Mouse (Mus musculus) MEL-GATA-1-ER (cell line): Measurements from ENCODE around the gene Izumo1r.

Experiments used
- DNase-seq: peaks from one replicate; pipeline ENCODE4 v3.0.0-alpha.2; 2012; ENCODE audit warnings: low read depth; ENCODE audit errors: extremely low read depth

Izumo1r gene

DNA sequence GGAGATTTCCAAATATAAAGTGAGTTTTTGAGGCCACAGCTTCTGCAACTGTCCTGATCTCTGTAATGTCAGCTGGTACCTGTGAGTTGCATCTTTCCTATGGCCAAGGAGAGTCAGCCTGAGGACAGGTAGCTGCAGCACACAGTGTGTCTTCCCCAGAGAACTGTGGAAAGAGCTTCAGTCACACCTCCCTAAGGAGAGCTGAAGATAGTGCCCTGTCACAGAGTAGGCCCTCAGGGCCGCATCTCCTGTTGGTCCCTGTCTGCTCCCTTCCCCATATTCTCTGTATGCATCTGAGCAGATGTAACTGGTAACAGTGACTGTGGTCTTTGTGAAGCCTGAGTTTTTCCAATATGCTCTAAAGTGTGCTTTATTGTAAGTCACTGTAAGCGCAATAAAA lies 33.4 kb downstream of the Izumo1r start:
- DNase-seq: no peak

DNA sequence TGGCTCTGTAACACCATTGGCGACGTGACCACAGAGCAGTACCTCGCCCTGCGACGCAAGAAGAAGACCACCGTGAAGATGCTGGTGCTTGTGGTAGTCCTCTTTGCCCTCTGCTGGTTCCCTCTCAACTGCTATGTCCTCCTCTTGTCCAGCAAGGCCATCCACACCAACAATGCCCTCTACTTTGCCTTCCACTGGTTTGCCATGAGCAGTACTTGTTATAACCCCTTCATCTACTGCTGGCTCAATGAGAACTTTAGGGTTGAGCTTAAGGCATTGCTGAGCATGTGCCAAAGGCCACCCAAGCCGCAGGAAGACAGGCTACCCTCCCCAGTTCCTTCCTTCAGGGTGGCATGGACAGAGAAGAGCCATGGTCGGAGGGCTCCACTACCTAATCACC lies 35.4 kb downstream of the Izumo1r start:
- no peak for DNase-seq

DNA sequence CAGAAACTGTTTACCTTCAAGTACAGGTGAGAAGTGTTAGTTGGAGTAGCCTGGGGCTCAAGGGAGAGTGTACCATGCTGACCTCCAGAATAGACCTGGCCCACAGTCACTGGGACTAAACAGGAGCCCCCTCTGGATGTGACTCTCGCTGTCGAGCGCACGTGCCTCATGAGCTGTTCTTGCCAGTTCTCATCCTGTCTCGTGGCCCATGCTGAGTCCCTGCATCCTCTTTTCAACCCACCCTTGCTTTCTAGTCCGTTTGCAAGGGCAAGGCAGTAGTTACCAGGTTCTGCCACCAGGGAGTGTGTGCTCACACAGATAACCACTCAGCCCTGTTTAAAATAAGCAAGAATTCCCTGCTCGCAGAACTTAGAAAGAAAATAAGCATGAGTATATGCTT lies 36.8 kb downstream of the Izumo1r start:
- no peak for DNase-seq

DNA sequence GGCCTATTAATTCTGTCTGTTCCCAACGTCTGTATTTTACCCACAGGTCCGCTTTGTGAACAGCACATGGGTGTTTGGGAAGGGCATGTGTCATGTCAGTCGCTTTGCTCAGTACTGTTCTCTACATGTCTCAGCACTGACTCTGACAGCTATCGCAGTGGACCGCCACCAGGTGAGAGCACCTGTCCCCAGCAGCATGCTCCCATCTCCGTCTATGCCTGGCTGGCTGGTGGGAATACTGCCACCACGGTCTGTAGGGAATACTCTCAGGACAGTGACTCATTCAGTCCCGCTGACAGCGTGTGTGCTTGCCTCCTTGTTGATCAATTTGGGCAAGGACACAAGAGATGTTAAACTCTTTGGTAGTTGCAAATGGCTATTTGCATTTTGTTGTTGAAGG lies 39.0 kb downstream of the Izumo1r start:
- DNase-seq: no peak

DNA sequence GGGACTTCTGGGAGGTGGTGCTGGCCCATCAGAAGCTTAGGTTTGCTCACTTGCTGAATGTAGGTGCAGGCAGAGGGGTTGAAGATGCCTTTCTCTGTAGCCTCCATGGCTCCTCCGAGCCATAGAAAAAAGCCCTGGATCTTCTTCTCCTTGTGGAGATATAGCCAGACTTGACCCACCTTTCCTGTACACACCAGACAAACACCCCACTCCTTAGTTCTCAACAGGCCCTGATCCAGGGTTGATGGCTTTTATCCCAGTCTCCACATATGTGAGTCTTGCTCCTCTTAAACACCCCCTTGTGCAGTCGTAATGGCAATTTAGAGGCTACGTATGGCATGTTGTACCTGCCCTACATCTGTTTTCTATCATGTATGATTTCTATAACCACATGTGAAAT lies 40.6 kb downstream of the Izumo1r start:
- DNase-seq: no peak

DNA sequence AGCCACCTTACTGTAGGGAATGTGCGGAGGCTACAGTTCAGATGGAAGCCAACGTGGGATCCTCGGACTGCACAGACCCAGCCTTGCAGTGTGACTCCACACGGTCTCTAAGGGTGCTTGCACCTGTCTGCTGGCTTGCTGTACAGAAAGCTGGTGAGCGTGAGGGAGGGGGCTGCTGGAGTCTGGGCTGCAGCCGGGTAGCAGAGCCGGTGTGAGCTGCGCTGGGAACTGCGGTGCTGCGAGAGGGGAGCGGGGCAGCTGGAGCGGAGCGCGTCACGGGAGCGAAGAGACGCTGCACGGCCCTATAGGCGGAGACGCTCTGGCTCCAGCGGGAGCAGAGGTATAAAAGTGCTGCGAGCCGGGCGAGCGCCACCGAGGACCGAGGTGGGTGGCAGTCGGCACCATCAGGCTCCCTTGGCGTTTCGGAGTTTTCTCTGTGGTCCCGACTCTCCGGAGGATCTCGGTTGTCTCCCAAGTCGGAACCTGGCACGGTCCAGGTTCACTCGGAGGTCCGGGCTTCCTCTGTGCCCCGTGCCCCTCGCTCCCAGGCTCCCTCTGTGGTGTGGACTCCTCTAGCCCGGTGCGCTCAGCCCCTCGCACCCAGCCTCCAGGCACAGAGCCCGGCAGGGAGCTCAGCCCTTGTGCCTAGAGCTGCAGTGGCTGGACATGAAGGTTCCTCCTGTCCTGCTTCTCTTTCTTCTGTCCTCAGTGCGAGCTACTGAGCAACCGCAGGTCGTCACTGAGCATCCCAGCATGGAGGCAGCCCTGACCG lies 43.7 kb downstream of the Izumo1r start, which contains the start of gene Gpr83:
Gpr83 (plus strand) TSS at position 343 of the 772 bp plus-strand sequence.
- no peak for DNase-seq

DNA sequence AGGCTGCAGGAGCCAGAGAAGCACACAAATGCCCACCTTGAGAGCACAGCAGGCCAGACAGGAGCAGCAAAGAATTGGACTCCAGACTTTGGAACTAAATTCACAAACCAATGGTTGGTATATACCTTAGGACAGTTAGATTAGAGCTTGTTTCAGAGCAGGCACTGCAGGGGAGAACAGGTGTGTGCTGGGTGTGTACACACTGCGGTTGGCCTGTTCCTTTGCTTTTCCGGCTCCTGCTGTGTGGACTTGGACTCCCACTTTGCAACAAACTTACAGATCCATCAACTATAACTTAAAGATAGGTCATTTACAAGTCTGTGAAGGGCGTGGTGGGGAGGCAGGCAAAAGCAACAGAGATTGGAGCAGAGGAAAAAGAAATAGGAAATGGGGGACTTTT lies 45.0 kb downstream of the Izumo1r start:
- DNase-seq: no peak

DNA sequence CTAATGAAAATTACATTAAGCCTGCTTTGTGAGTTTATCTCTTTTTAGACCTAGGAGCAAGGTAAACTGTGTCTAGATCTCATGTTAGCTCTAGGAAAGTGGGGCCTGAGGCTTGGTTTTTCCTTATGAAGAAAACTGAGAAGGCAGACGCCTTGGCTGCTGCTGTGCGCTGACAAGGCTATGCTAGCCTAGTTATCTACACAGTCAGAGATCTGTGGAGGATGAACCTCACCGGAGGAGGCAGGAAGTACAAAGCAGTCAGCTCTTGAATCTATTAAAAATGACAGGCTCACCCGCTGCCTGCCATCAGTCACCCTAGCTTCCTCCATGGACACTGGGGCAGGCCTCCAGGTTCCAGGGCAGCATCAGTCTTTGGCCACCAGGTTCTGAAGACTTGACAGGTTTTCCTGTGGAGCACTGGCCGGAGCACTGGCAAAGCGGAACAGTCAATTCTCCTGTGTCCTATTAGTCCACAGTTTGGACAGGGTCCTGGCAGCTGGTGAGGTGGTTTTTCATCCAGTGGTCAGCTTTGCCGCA lies 45.5 kb downstream of the Izumo1r start:
- no peak for DNase-seq

DNA sequence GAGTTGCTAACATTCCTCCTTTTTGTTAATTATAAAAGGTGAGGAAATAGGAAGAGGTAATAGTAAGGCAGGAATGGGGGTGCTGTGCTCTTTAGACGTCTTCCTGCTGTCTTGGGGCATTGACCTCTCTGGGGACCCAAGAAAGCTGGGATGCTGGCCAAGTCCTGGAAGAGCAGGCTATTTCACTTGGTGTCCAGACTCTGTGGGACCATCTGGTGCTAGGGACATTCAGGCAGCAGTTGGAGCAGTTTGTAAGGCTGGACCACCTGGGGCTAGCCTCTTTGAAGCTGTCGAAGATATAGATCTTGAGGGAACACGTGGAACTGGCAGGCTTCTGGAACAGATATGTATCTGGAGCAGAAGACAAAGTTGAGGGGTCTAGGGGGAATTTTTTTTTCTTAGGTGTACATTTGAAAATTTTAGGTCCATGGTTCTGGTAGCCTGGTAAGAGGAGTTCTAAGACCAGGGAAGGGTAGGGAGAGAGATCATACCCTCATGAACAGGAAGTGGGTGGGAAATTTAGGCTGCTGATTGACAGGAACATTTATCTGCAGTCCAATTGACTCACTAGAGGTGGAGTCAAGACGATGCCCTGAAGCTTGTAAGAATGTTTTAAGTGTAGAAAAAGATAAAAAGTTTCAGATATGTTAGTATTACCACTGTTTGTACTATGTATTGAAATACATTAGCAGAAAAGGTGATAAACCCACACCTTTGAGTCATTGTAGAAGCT lies 46.7 kb downstream of the Izumo1r start:
- no peak for DNase-seq

DNA sequence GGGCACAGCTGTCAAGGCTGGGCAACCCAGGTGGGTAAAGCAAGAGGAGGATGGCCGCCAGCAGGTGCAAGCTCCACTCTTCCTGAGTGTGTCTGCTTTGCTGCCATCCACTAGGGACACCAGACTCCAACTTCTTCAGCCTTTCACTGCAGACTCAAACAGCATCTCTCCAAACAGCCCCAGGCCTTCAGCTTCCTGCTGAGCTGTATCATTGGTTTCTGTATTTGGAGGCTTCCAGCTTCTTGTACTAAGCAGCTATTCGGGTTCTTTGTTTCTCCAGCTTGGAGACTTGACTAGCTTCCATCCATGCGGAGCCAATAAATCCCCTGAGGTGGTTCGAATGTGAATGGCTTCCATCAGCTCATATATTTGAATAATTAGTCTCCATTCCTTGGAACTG lies 49.2 kb downstream of the Izumo1r start:
- DNase-seq: no peak

DNA sequence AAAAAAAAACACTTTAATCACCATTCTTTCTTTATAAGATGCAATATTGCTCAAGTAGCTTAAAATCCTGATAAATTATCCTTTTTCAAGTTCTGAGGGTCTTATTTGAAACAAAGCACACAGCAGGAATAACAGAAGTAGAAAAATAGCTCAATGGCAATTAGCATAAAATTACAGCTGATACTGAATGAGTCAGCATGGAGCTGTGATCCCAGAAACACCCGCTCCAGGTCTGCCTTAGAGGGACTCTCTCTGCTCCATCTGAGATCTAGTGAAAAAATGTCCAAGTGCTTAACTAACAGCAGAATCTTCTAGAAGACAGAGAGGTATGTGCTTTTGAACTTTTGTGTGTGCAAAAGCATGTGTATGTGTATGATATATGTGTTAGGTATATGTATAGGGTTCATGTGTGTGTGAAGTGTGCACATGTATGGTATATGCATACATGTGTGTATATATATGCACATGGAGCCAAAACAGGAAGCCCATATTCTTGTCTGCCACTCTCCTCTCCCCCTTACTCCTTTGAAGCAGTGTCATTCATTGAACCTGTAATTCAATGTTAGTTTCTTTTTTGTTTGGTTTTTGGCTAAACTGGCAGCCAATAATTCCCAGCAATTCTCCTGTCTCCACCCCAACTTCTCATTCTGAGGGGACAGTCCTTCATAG lies 55.3 kb downstream of the Izumo1r start:
- no peak for DNase-seq

DNA sequence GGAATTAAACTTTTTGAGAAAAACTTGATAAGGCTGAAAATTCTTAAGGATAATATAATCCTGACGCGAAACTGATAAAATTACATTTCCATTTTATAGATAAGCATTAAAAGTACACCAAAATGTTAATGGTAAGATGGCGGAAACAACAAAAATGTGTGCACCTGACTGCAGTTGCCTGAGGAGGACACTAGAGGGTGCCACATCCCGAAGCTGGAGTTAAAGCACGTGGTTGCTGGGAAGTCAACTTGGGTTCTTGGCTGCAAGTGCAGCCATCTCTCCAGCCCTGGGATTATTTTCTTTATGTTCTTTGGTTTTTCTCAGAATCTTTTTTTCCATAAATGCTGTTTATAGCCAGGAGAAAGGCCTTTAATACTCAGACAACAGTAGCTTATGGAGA lies 57.3 kb downstream of the Izumo1r start:
- DNase-seq: peak; percentile 49

DNA sequence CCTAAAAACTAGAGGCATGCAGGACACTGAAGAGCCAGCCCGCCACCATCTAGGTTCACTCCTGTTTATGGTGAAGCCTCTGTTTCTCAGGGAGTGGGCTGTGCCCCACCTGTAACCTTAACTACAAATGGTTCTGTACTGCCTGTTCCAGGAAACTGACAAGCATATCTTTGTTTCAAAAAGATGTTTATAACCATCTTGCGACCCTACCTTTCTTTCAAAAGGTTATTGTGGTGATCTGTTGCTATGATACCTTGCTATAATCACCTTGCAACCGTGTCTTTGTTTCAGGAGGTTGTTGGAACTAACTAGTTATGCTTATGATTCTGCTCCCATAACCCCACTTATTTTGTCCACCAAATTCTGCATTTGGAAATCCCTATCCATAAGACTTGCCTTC lies 59.8 kb downstream of the Izumo1r start:
- no peak for DNase-seq

DNA sequence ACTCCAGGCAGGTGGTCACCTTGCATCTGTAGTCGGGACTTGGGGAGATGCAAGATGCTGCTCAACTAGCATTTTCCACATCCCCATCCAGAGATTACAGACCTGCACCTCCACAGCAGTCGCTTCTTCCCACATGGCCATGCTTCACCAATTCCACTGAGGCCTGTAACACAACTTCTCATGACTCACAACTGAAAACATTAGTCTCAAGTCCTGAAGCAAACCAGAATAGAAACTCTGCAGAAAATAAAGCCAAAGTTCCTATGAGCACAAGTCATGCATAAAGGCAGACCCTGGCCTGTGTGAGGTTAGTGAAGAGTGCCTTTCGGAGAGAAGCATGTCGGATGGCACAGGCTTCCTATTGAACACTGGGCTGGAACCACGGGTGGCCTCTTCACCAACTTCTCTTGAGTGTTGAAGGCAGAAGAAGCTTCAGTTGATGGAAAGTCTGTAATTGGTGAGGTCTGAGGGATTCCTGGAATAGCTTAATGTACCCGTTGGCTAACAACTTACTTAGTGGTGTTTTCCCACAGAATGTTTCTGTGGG lies 60.4 kb downstream of the Izumo1r start:
- DNase-seq: no peak

DNA sequence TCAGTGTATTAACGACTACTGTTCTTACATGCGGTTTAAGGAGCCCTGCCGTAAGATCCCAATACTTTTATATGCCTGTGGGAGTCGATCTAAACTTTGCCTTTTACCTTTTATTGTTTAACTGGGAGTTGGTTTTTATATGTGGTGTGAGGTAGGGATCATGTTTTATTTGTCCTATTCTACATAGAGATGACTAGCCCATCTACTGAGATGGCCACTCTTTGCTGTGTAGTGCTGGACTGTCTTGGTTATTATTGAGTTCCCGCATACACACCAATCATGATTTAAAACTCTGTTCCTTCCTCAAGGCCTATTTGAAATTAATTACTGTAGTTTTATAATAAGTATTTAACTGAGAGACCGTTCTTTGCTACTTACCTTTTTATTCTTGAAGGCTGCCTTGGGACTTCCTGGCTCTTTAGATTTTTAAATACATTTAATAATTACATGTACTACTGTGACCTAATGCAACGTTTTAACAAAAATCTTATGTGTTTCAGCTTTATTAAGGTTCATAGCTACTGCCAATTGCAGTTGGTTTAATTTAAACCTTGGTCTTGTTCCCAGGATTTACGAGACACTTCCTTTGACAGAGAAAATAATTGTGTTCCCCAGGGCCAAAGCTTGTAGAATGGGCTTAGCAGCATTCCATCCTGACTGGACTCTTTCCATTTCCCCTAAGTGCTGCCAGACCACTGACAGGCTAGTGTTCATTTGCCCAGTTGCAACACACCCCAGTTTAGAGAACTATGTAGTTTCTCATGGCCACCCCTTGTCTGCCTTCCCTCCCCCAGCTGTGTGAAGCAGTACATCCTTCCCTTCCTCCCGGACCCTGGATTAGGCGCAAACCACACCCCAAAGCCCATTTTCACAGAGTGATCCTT lies 61.6 kb downstream of the Izumo1r start:
- DNase-seq: no peak

DNA sequence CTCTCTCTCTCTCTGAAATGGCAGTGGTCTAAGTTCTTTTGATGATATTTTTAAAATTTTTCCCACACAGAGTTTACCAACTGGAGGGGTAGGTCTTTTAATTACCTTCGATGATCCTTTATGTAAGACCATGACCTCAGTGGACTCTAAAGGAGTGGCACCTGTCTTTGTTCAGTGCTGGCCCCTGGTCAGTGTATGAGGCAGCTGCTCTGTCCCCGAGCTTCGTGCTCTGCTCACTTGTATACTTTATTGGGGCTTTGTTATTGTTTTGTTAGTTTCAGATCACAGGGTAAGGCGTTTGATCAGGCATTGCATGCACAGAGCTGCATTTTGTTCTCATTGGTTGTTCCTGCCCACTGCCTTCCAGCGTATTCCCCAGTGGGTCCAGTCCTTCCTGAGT lies 63.8 kb downstream of the Izumo1r start:
- no peak for DNase-seq

DNA sequence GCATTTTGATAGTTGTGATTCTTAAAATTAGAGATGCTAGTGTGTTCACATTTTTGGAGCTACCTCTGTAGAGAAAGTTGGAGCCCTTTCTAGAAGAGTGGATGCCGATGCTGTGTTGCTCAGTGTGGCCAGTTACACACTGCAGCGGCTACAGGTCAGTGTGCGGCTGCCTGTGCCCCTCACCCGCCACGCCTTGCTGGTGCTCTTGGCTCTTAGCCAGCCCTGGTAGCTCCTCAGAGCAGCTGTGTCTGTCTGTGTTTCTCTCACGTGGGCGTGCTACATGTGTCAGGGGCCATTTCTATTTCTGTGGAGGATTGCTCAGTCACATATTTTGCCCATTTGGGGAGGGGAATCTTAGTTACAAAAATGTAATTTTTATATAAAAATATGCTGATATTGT lies 64.2 kb downstream of the Izumo1r start:
- no peak for DNase-seq
